In the genomic region with DNA sequence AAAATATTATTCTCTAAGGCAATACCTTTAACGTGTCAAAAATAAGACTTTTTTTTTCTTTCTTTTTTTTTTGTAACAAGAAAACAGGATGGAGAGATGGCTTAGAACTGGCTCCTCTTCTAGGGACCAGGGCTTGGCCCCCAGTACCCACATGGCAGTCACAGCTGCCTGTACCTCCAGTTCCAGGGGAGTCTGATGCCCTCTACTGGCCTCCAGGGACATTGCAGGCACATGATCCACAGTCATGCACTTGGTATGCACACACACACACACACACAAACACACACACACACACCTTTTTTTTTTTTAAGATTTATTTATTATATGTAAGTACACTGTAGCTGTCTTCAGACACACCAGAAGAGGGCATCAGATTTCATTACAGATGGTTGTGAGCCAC, we compare ENCODE assay signal across 10 mouse cellular contexts. TPM values are rescaled to one million over a fixed set of nuclear protein-coding genes. Genes with fewer than 3 reads are reported as not detected.
DNase-seq lines count a peak whose midpoint lies in the region; ATAC-seq and TF ChIP-seq lines count a peak whose summit lies in the region.
"Had no signal": no experiment of that assay in that cellular context is flagged by ENCODE, and none has a peak within 500 bp of the region (broad histone marks: within the 10 kb centered on the region; RNA-seq: fewer than 3 reads in every experiment).

No protein-coding gene starts in this region.

- no peak overlapping the region for H3K4me3 ChIP-seq in hindbrain, embryonic 10.5 days
- no peak overlapping the region for H3K4me3 ChIP-seq in hindbrain, embryonic 14.5 days (replicated peaks; ENCODE audit: low read length)
- no peak overlapping the region for H3K4me3 ChIP-seq in testis, adult 2 months (ENCODE audit: control insufficient read depth, low read depth, low read length)
- H3K4me3 ChIP-seq in cortical plate, adult 2 months (ENCODE audit: insufficient read depth, low read length): no peak overlapping the region
- no peak overlapping the region for H3K4me3 ChIP-seq in heart, embryonic 12.5 days
- H3K4me3 ChIP-seq: forebrain, embryonic 12.5 days had no signal

- H3K27ac ChIP-seq in hindbrain, embryonic 10.5 days: no peak overlapping the region
- no peak overlapping the region for H3K27ac ChIP-seq in hindbrain, embryonic 14.5 days
- no peak overlapping the region for H3K27ac ChIP-seq in testis, adult 2 months (ENCODE audit: control insufficient read depth, insufficient read depth, low read depth, low read length)
- no peak overlapping the region for H3K27ac ChIP-seq in cortical plate, adult 2 months (ENCODE audit: insufficient read depth, low read length)
- no peak overlapping the region for H3K27ac ChIP-seq in heart, embryonic 12.5 days (ENCODE audit: poor library complexity, severe bottlenecking)
- H3K27ac ChIP-seq: forebrain, embryonic 12.5 days had no signal

- peak; percentile 64; the same call in 1 of the 2 replicates for TF ChIP-seq CTCF in testis, adult 2 months (IDR thresholded peaks at IDR 0.05; ENCODE audit: control insufficient read depth, insufficient read depth, insufficient replicate concordance, low read depth, low read length)
- peak; percentile 46 for TF ChIP-seq CTCF in cortical plate, adult 2 months (IDR thresholded peaks at IDR 0.05; ENCODE audit: extremely low read depth, insufficient read depth, low read length)

- 89% methylated on average over 1 of the region's 1 CpGs for WGBS in hindbrain, embryonic 10.5 days
- WGBS in hindbrain, embryonic 14.5 days: 85% methylated on average over 1 of the region's 1 CpGs
- WGBS in heart, embryonic 12.5 days: 77% methylated on average over 1 of the region's 1 CpGs

- no peaks in the 10 kb centered on the region for H3K9me3 ChIP-seq in hindbrain, embryonic 10.5 days
- H3K9me3 ChIP-seq in hindbrain, embryonic 14.5 days (ENCODE audit: control insufficient read depth, low read length): no peaks in the 10 kb centered on the region
- no peaks in the 10 kb centered on the region for H3K9me3 ChIP-seq in heart, embryonic 12.5 days (replicated peaks)
- H3K9me3 ChIP-seq: forebrain, embryonic 12.5 days had no signal

- H3K4me2 ChIP-seq in hindbrain, embryonic 14.5 days (replicated peaks): no peak overlapping the region
- no peak overlapping the region for H3K4me2 ChIP-seq in heart, embryonic 12.5 days
- H3K4me2 ChIP-seq: forebrain, embryonic 12.5 days had no signal

- no peak for TF ChIP-seq POLR2A in testis, adult 2 months (IDR thresholded peaks at IDR 0.05; ENCODE audit: control insufficient read depth, low read depth, low read length)
- no peak for TF ChIP-seq POLR2A in cortical plate, adult 2 months (IDR thresholded peaks at IDR 0.05; ENCODE audit: extremely low read depth, insufficient read depth, low read length)

- no peak for ATAC-seq in hindbrain, embryonic 14.5 days (ENCODE audit: low FRiP score)
- ATAC-seq in heart, embryonic 12.5 days (ENCODE audit: insufficient number of reproducible peaks, low FRiP score): no peak
- no peak for ATAC-seq in inflammation-experienced regulatory T-cells, adult 6 months

- DNase-seq in hindbrain, embryonic 10.5 days (ENCODE audit: low spot score): peak; percentile 15
- DNase-seq in hindbrain, embryonic 14.5 days (ENCODE audit: low spot score): no peak
- no peak for DNase-seq in testis, postnatal 14 days (ENCODE audit: low spot score)
- DNase-seq in thymus, postnatal 14 days: peak; percentile 44
- DNase-seq: kidney, adult 18-20 months had no signal

- H3K36me3 ChIP-seq in hindbrain, embryonic 10.5 days: peaks cover 70% of the 10 kb centered on the region
- peaks cover 66% of the 10 kb centered on the region for H3K36me3 ChIP-seq in hindbrain, embryonic 14.5 days (replicated peaks; ENCODE audit: control insufficient read depth, insufficient read depth)
- peaks cover 4% of the 10 kb centered on the region for H3K36me3 ChIP-seq in testis, adult 2 months (ENCODE audit: control insufficient read depth, insufficient read depth, low read length)
- H3K36me3 ChIP-seq in heart, embryonic 12.5 days: peaks cover 57% of the 10 kb centered on the region

- no peak overlapping the region for H3K9ac ChIP-seq in hindbrain, embryonic 14.5 days
- H3K9ac ChIP-seq in heart, embryonic 12.5 days: no peak overlapping the region
- H3K9ac ChIP-seq: forebrain, embryonic 12.5 days had no signal

- no peaks in the 10 kb centered on the region for H3K4me1 ChIP-seq in hindbrain, embryonic 10.5 days (replicated peaks)
- no peaks in the 10 kb centered on the region for H3K4me1 ChIP-seq in hindbrain, embryonic 14.5 days (replicated peaks; ENCODE audit: control insufficient read depth, insufficient read depth, low read length)
- no peaks in the 10 kb centered on the region for H3K4me1 ChIP-seq in testis, adult 2 months (ENCODE audit: control insufficient read depth, insufficient read depth, low read length)
- no peaks in the 10 kb centered on the region for H3K4me1 ChIP-seq in cortical plate, adult 2 months (ENCODE audit: control insufficient read depth, insufficient read depth, low read length)
- no peaks in the 10 kb centered on the region for H3K4me1 ChIP-seq in heart, embryonic 12.5 days (replicated peaks)
- H3K4me1 ChIP-seq: forebrain, embryonic 12.5 days had no signal

- no peaks in the 10 kb centered on the region for H3K27me3 ChIP-seq in hindbrain, embryonic 10.5 days (ENCODE audit: insufficient read depth, poor library complexity, severe bottlenecking)
- no peaks in the 10 kb centered on the region for H3K27me3 ChIP-seq in hindbrain, embryonic 14.5 days (ENCODE audit: control insufficient read depth, insufficient read depth, low read length)
- H3K27me3 ChIP-seq in testis, adult 2 months (ENCODE audit: control insufficient read depth, insufficient read depth, low read length): no peaks in the 10 kb centered on the region
- H3K27me3 ChIP-seq in heart, embryonic 12.5 days (replicated peaks): no peaks in the 10 kb centered on the region
- H3K27me3 ChIP-seq: forebrain, embryonic 12.5 days had no signal

RNA-seq across cellular contexts. Expression of gene Kif1bp, which starts 20.5 kb away (rescaled TPM):
- 39.4 and 46.5 TPM in 2 replicates for polyA plus RNA-seq in hindbrain, embryonic 10.5 days (2016; fragmentation: Nextera tagmentation; extraction: Ambion mirVana)
- polyA plus RNA-seq in hindbrain, embryonic 14.5 days (2014; fragmentation: Nextera tagmentation; extraction: Ambion mirVana): 90.4 and 96.8 TPM in 2 replicates
- polyA plus RNA-seq in testis, adult 2 months (2012; rRNA removed): 41.7 and 47.4 TPM in 2 replicates
- polyA plus RNA-seq in cortical plate, adult 2 months (2012; rRNA removed): 141 and 142 TPM in 2 replicates
- 34.4 and 38.7 TPM in 2 replicates for polyA plus RNA-seq in heart, embryonic 12.5 days (2016; fragmentation: Nextera tagmentation; extraction: Ambion mirVana)
- 1 to 10 TPM; 4.1 to 8.7 (median 5.0) TPM for polyA plus RNA-seq in inflammation-experienced regulatory T-cells, adult 6 months (2017; shearing (Covaris generic))

RNA-seq across cellular contexts. Expression of gene Srgn, which starts 30.5 kb away (rescaled TPM):
- 3.6 and 3.7 TPM in 2 replicates for polyA plus RNA-seq in hindbrain, embryonic 10.5 days (2016; fragmentation: Nextera tagmentation; extraction: Ambion mirVana)
- 11.5 and 13.8 TPM in 2 replicates for polyA plus RNA-seq in hindbrain, embryonic 14.5 days (2014; fragmentation: Nextera tagmentation; extraction: Ambion mirVana)
- polyA plus RNA-seq in testis, adult 2 months (2012; rRNA removed): 18.0 and 20.5 TPM in 2 replicates
- 13.7 and 15.8 TPM in 2 replicates for polyA plus RNA-seq in cortical plate, adult 2 months (2012; rRNA removed)
- polyA plus RNA-seq in heart, embryonic 12.5 days (2016; fragmentation: Nextera tagmentation; extraction: Ambion mirVana): 6.0 and 8.5 TPM in 2 replicates
- 1,000 to 10,000 TPM; 1,485 to 2,247 (median 1,910) TPM for polyA plus RNA-seq in inflammation-experienced regulatory T-cells, adult 6 months (2017; shearing (Covaris generic))

RNA-seq across cellular contexts. Expression of gene Ddx21, which starts 44.3 kb away (rescaled TPM):
- 20.1 and 31.2 TPM in 2 replicates for polyA plus RNA-seq in hindbrain, embryonic 10.5 days (2016; fragmentation: Nextera tagmentation; extraction: Ambion mirVana)
- polyA plus RNA-seq in hindbrain, embryonic 14.5 days (2014; fragmentation: Nextera tagmentation; extraction: Ambion mirVana): 15.9 and 17.8 TPM in 2 replicates
- polyA plus RNA-seq in testis, adult 2 months (2012; rRNA removed): 15.7 and 18.1 TPM in 2 replicates
- 16.0 and 17.4 TPM in 2 replicates for polyA plus RNA-seq in cortical plate, adult 2 months (2012; rRNA removed)
- polyA plus RNA-seq in heart, embryonic 12.5 days (2016; fragmentation: Nextera tagmentation; extraction: Ambion mirVana): 17.3 and 18.6 TPM in 2 replicates
- polyA plus RNA-seq in inflammation-experienced regulatory T-cells, adult 6 months (2017; shearing (Covaris generic)): 10 to 100 TPM; 51.4 to 60.7 (median 54.9) TPM

Comparison
In these comparisons a context has a peak if more than half of its experiments do, and no peak if none do; other contexts are left out.
1. DNase-seq: peak in hindbrain, embryonic 10.5 days (single experiment) and thymus, postnatal 14 days (single experiment); none in hindbrain, embryonic 14.5 days (single experiment) and testis, postnatal 14 days (single experiment).
2. RNA of gene Srgn, which starts 30.5 kb away (polyA plus RNA-seq): 1,485 to 2,247 TPM in inflammation-experienced regulatory T-cells, adult 6 months; 18.0 to 20.5 TPM in testis, adult 2 months, 13.7 to 15.8 TPM in cortical plate, adult 2 months, 11.5 to 13.8 TPM in hindbrain, embryonic 14.5 days, 6.0 to 8.5 TPM in heart, embryonic 12.5 days and 3.6 to 3.7 TPM in hindbrain, embryonic 10.5 days; every median in the first group is over 10 times any median in the second.